Mouse (Mus musculus) thymus, adult 2 months (tissue): ENCODE results near the gene Pccb.

Experiments used
- CTCF ChIP-seq: fragments of 200-500 bp; IDR thresholded peaks from 2 replicates; pipeline ENCODE4 v1.5.1; 2012; ENCODE audit warnings: mild to moderate bottlenecking, control low read depth, low read length, moderate library complexity, borderline replicate concordance; ENCODE audit not compliant: control insufficient read depth, poor library complexity, insufficient read depth; ENCODE audit errors: extremely low read depth
- POLR2A ChIP-seq: fragments of 200-500 bp; IDR thresholded peaks from 2 replicates; pipeline ENCODE4 v1.6.1; 2012; ENCODE audit warnings: mild to moderate bottlenecking, low read length, control low read depth, moderate library complexity; ENCODE audit not compliant: control insufficient read depth, poor library complexity, insufficient read depth; ENCODE audit errors: extremely low read depth

DNA sequence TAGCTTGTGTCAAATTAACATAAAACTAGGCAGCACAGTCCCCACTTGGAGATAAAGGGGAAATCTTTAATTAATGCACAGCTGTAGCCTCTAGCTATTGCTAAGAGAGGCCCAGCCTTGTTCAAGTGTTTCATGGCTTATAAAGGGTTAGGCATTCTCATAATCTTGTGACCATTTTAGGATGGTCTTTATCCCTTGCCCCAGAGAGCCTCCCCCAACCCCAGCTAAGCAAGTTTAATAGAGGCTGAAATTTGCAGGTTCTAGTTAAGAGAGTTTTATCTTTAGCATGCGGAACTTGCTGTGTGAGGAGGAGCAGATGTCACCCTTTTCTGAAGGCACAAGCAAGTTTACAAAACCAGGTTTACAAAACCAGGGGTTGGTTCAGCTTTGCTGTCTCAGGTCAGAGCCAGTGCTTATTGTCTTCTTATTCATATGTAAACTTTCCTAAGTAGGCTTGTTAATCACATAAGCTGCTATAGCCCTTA is 71.2 kb downstream of the Pccb start:
- TF ChIP-seq POLR2A = no peak
- TF ChIP-seq CTCF = no peak
